Mouse (Mus musculus) hindbrain, embryonic 14.5 days (tissue): Measurements from ENCODE around the gene Tcta. TPM values are rescaled to one million over a fixed set of nuclear protein-coding genes. Genes with fewer than 3 reads are reported as not detected.
"Not testable (repeated sequence)": the region's sequence is repeated elsewhere in the genome, so short reads cannot be mapped to it uniquely, and the experiment has no call there.

ENCODE experiments used
- ATAC-seq: fragments of 200-750 bp; cut with Nextera tagmentation; 2 replicates; pipeline ENCODE4 v1.8.0; 2017; ENCODE audit warnings: moderate number of reproducible peaks, mild to moderate bottlenecking, moderate TSS enrichment, moderate library complexity; ENCODE audit not compliant: low FRiP score
- DNase-seq: peaks from one replicate; pipeline ENCODE4 v3.0.0-alpha.2; 2015; ENCODE audit warnings: low spot score
- H3K27ac ChIP-seq: fragments of 300-500 bp; sonication (generic); 2 replicates; pipeline ENCODE4 v1.5.1; 2014; ENCODE audit warnings: mild to moderate bottlenecking, moderate library complexity
- H3K27me3 ChIP-seq: fragments of 300-500 bp; sonication (generic); 2 replicates; pipeline ENCODE4 v1.6.1; 2014; ENCODE audit warnings: mild to moderate bottlenecking, low read length, mixed read lengths; ENCODE audit not compliant: control insufficient read depth, insufficient read depth
- H3K36me3 ChIP-seq: fragments of 300-500 bp; sonication (generic); replicated peaks from 2 replicates; pipeline ENCODE4 v1.6.1; 2014; ENCODE audit not compliant: control insufficient read depth, insufficient read depth
- H3K4me1 ChIP-seq: fragments of 300-500 bp; sonication (generic); replicated peaks from 2 replicates; pipeline ENCODE4 v1.6.1; 2014; ENCODE audit warnings: antibody characterized with exemption, low read length, mixed read lengths; ENCODE audit not compliant: control insufficient read depth, insufficient read depth
- H3K4me2 ChIP-seq: fragments of 300-500 bp; sonication (generic); replicated peaks from 2 replicates; pipeline ENCODE4 v1.6.1; 2014; ENCODE audit warnings: mild to moderate bottlenecking, moderate library complexity
- H3K4me3 ChIP-seq: fragments of 300-500 bp; sonication (generic); replicated peaks from 2 replicates; pipeline ENCODE4 v1.5.1; 2014; ENCODE audit warnings: mild to moderate bottlenecking, low read length
- H3K9ac ChIP-seq: fragments of 300-500 bp; sonication (generic); 2 replicates; pipeline ENCODE4 v1.6.1; 2014
- H3K9me3 ChIP-seq: fragments of 300-500 bp; sonication (generic); 2 replicates; pipeline ENCODE4 v1.6.1; 2016; ENCODE audit warnings: low read length; ENCODE audit not compliant: control insufficient read depth
- WGBS: fragments of 180-500 bp; shearing (Covaris S2); extraction: QIAGEN DNeasy Blood & Tissue Kit; methylation state at CpG from one replicate; pipeline ENCODE4 v1.1.7; 2014; 5-methylcytosine and 5-hydroxymethylcytosine counted together
- polyA plus RNA-seq: library from polyadenylated mRNA; unstranded; fragments of >200 nt; fragmentation: Nextera tagmentation; extraction: Ambion mirVana; gene quantifications from 2 replicates; pipeline ENCODE4 v1.2.1, GENCODE M21; 2014

The Tcta gene
- polyA plus RNA-seq, 1 experiment from 2014 or later, result 59.9 TPM

- WGBS, result 73% methylated on average over 6 of the region's 6 CpGs
These were observed 30.7 kb downstream of the Tcta start for GRCm38 (mm10) chr9:108275331-108275659.

GRCm38 (mm10) chr9:108274476-108275330 is 31.3 kb downstream of the Tcta start:
- Histone ChIP-seq H3K4me1 (no peaks in the 10 kb centered on the region), H3K27ac (no peak overlapping the region), H3K4me2 (no peak overlapping the region), H3K9ac (no peak overlapping the region), H3K9me3 (no peaks in the 10 kb centered on the region), H3K4me3 (no peak overlapping the region), H3K27me3 (no peaks in the 10 kb centered on the region), H3K36me3 (no peaks in the 10 kb centered on the region)
- 85% methylated on average over 5 of the region's 5 CpGs for WGBS
- no peak for DNase-seq
- no peak for ATAC-seq

More at GRCm38 (mm10) chr9:108275331-108275659, 30.7 kb downstream of the Tcta start:
- H3K4me1 ChIP-seq, result no peaks in the 10 kb centered on the region
- H3K27ac ChIP-seq, result no peak overlapping the region
- H3K4me3 ChIP-seq, result no peak overlapping the region
- H3K4me2 ChIP-seq, result no peak overlapping the region
- DNase-seq (no peak), ATAC-seq (no peak)
- H3K9ac ChIP-seq, result no peak overlapping the region
- H3K9me3 ChIP-seq, result no peaks in the 10 kb centered on the region
- no peaks in the 10 kb centered on the region for H3K36me3 ChIP-seq
- no peaks in the 10 kb centered on the region for H3K27me3 ChIP-seq

DNA sequence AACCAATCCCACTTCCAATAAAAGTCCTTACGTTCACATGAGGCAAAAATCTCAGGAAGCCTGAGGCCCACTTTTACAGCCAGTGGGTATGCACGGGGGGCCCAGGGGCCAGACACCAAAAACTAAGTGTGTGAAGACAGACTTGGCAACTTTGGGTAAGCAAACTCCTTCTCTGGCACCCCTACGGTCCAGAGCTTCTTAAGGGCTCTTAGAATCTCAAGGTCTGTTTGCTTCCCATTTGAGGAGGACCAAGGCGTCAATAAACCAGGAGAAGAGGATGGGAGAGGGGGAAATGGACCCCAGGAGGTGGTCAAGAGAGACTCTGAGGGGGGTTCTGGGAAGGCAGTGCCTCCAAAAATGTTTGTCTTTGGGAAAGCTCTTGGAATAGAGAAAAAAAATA is 32.5 kb downstream of the Tcta start:
- H3K36me3 ChIP-seq, result no peaks in the 10 kb centered on the region
- no peak overlapping the region for H3K4me2 ChIP-seq
- no peak overlapping the region for H3K27ac ChIP-seq
- no peak for DNase-seq
- no peaks in the 10 kb centered on the region for H3K4me1 ChIP-seq
- H3K27me3 ChIP-seq, result no peaks in the 10 kb centered on the region
- no peak overlapping the region for H3K4me3 ChIP-seq
- WGBS, result 74% methylated on average over 4 of the region's 4 CpGs
- ATAC-seq, result no peak
- H3K9ac ChIP-seq, result no peak overlapping the region
- H3K9me3 ChIP-seq, result no peaks in the 10 kb centered on the region

DNA sequence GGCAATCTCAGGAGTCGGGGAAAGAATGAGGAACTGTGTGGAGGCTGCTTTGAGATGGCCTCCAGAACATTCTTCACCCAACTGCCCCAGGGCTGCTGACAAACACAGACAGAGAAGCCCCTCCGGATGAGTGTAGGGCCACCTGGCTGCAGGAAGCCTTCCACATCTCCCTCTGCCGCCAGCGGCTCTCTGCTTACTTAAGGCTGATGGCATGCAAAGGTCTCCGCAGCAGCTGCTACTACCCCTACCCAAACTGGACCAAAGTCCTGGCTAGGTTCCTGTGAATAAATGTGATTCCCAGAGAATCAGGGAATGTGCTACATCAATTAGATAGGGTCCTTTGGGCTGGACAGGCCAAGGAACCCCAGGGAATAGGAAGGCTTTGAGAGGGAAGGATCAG is 33.3 kb downstream of the Tcta start:
- Histone ChIP-seq H3K4me3 (no peak overlapping the region), H3K4me1 (no peaks in the 10 kb centered on the region), H3K36me3 (no peaks in the 10 kb centered on the region), H3K9ac (no peak overlapping the region), H3K27me3 (no peaks in the 10 kb centered on the region), H3K9me3 (no peaks in the 10 kb centered on the region), H3K27ac (no peak overlapping the region), H3K4me2 (no peak overlapping the region)
- ATAC-seq, result no peak
- DNase-seq, result no peak
- 82% methylated on average over 5 of the region's 5 CpGs for WGBS

DNA sequence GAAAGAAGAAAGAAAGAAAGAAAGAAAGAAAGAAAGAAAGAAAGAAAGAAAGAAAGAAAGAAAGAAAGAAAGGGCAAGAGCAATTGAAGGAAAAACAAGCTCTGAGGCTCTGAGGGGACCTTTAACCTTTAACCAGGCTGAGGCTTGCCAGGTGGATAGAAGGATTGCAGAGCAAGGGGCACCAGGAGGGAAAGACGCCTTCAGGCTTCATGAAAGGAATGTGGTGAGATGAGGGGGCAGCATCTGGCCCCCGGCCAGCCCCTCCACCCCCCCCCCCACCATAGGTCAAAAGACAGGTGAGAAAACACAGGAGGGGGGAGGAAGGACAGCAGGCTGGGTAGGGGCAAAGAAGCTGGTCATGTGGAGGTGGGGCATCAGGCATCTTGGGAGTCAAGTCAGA is 34.0 kb downstream of the Tcta start:
- Histone ChIP-seq H3K9me3 (no peaks in the 10 kb centered on the region), H3K4me1 (no peaks in the 10 kb centered on the region), H3K27me3 (no peaks in the 10 kb centered on the region), H3K4me2 (no peak overlapping the region), H3K9ac (no peak overlapping the region), H3K27ac (no peak overlapping the region), H3K4me3 (no peak overlapping the region), H3K36me3 (no peaks in the 10 kb centered on the region)
- ATAC-seq (no peak), DNase-seq (no peak)
- 62% methylated on average over 2 of the region's 2 CpGs for WGBS

- ATAC-seq, H3K9ac ChIP-seq, H3K27me3 ChIP-seq, H3K9me3 ChIP-seq, H3K4me3 ChIP-seq, H3K4me2 ChIP-seq, H3K36me3 ChIP-seq, DNase-seq, H3K4me1 ChIP-seq, H3K27ac ChIP-seq: not testable (repeated sequence)
- WGBS, result 81% methylated on average over 6 of the region's 7 CpGs
These were observed 37.3 kb downstream of the Tcta start for GRCm38 (mm10) chr9:108268701-108269100.

GRCm38 (mm10) chr9:108267691-108268090 is 38.3 kb downstream of the Tcta start:
- Histone ChIP-seq H3K4me1 (peaks cover 7% of the 10 kb centered on the region), H3K27ac (no peak overlapping the region), H3K27me3 (no peaks in the 10 kb centered on the region), H3K9ac (no peak overlapping the region), H3K4me2 (no peak overlapping the region), H3K4me3 (no peak overlapping the region), H3K36me3 (no peaks in the 10 kb centered on the region), H3K9me3 (no peaks in the 10 kb centered on the region)
- WGBS, result 84% methylated on average over 7 of the region's 7 CpGs
- ATAC-seq (no peak), DNase-seq (no peak)

GRCm38 (mm10) chr9:108266261-108266935 is 39.6 kb downstream of the Tcta start:
- H3K4me1 ChIP-seq, result peaks cover 20% of the 10 kb centered on the region
- H3K9ac ChIP-seq, result no peak overlapping the region
- WGBS, result 69% methylated on average over 9 of the region's 10 CpGs
- H3K36me3 ChIP-seq, result no peaks in the 10 kb centered on the region
- ATAC-seq (no peak), DNase-seq (no peak)
- H3K27me3 ChIP-seq, result no peaks in the 10 kb centered on the region
- no peak overlapping the region for H3K27ac ChIP-seq
- H3K4me2 ChIP-seq, result no peak overlapping the region
- no peak overlapping the region for H3K4me3 ChIP-seq
- H3K9me3 ChIP-seq, result no peaks in the 10 kb centered on the region

- Histone ChIP-seq H3K9me3 (no peaks in the 10 kb centered on the region), H3K4me2 (peak overlapping the region; percentile 75), H3K4me3 (peak overlapping the region; percentile 92), H3K27ac (peak overlapping the region; percentile 58), H3K27me3 (no peaks in the 10 kb centered on the region), H3K36me3 (no peaks in the 10 kb centered on the region), H3K9ac (peak overlapping the region; percentile 31; the same call in 1 of the 2 replicates), H3K4me1 (peaks cover 21% of the 10 kb centered on the region)
- ATAC-seq (no peak), DNase-seq (no peak)
- WGBS, result 15% methylated on average over 10 of the region's 10 CpGs
These were observed 41.6 kb downstream of the Tcta start for GRCm38 (mm10) chr9:108264191-108264921.
